Mouse (Mus musculus) left cerebral cortex, postnatal 10 days (tissue): Measurements from ENCODE around the gene Zbtb20. TPM values are rescaled to one million over a fixed set of nuclear protein-coding genes. Genes with fewer than 3 reads are reported as not detected.

Source experiments
- DNase-seq, 2 experiments: peaks; one replicate each; pipeline ENCODE4 v3.0.0; 2021 to 2022; ENCODE audit warnings: low spot score in 2 of 2, mixed read lengths in 1 of 2; ENCODE audit errors: extremely low spot score in 1 of 2
- intact Hi-C: fragments of 180-260 bp; cut with DNase I; formaldehyde crosslinking; loops from one replicate; pipeline ENCODE4 v1.15.1; 2025
- total RNA-seq, 2 experiments: library from RNA; stranded (reverse); gene quantifications; 2 replicates each; pipeline ENCODE4 v1.2.3; 2021

Gene Zbtb20
- total RNA-seq = 10 to 100 TPM; 41.7 to 50.4 TPM

DNA sequence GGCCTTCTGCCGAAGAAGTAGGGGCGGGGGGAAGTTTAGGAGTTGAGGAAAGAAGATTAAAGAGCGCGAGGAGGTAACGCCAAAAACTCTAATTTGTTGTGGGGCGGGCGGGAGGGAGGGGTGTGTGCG, at the start of gene Zbtb20:
TSS of gene Zbtb20 (plus strand) at position 30 of the 129 bp plus-strand sequence.
- intact Hi-C loops = no loop called here
- no peak for DNase-seq

DNA sequence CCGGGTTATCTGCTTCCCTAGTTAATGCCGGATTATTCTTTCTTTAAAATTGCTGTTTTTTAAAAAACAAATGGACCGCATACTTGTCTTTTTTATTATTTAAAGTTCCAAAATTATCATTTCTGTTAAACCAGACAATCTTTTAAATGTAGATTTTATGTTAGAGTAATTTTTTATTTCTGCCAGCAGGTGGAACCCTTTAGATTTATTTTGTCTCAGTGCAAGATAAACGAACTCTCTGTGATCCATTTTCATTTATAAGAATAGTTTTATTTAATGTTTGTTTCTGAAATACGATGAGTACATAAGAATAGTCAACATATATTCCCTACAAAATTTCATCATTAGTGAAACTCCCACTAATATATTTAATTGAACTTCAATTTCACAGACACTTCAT, 39.7 kb upstream of the Zbtb20 start:
- intact Hi-C loops = loop anchor here (5.0 kb wide), 1 partner anchor 76 kb away; no protein-coding TSS in a partner anchor

DNA sequence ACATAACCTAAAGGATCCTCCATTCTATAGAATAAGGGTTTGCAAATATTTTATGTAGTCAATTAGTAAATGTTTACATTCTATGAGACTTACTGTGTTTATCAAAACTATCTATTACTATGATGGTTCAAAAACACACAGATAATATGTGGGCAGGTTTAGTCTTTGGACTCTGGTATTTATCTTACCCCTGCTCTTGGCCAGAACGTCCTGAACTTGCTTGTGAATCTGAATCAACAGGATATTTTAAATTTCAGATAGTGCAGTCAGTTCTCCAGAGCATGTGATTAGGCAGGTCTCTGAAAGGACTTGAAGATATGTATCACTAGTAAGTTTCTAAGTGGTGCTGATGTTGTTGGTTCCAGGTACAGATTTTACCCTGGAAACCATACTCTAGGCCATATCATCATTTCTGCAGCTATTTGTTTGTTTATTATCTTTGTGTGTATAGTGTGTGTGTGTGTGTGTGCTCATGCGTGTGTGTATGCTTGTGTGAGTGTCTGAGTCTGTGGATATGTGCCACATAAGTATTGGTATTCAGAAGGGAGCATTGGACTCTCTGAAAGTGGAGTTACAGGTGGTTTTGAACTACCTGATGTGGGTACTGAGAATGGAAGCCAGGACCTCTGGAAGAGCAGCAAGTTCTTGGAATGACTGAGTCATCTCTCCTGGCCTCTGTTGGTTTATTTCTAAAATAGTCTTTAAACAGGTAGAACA, 39.1 kb upstream of the Zbtb20 start:
- DNase-seq = no peak
- intact Hi-C loops = loop anchor here (5.0 kb wide), 1 partner anchor 76 kb away; no protein-coding TSS in a partner anchor

More for the DNA sequence above, 39.7 kb upstream of the Zbtb20 start:
- no peak for DNase-seq

DNA sequence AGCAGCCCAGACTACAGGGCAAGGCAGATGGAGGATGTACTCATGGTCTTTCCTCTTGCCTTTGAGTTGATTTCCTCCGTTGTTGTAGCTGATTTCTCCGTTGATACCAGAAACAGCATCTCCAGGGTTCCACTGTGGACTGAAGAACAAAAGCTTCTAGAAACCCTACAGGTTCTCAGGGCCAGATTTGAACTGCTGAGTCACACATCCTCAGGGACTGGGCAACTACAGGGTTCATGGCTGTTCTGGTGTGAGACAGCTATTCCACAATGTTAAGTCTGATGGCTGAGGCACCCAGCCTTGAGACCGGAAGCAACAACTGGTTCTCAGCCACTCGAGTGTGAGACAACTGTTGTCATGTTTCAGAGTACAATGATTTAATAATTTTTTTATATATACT, 37.5 kb upstream of the Zbtb20 start:
- no peak for DNase-seq
- intact Hi-C loops = loop anchor here (5.0 kb wide), 1 partner anchor 74 kb away; no protein-coding TSS in a partner anchor

DNA sequence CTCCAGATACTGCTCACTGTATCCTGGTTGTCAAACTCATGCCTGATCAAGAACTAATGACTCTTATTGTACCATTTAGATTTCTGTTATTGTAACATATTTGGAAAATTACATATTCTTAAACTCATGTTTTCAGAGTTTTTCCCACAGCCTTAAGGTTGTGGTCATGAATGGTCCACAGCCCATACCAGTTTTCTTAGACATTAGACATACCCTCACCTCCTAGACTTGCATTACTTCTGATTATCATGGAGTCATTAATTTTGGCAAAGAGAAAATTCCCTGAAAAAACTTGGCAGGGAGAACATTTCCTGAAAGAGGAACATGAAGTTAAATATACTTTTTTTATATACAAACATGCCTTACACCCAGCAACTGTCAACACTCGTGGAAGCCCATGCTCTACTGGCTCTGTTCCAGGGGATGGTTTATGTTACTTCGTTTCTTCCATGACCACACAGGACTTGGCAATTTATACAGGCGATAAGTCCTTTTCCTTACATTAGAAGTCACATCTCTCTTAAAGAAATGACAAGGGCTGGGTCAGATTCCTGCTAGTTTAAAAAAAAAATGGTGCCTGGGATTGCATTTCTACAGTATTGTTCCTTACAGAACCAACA, 18.0 kb upstream of the Zbtb20 start:
- intact Hi-C loops = no loop called here
- DNase-seq = no peak

DNA sequence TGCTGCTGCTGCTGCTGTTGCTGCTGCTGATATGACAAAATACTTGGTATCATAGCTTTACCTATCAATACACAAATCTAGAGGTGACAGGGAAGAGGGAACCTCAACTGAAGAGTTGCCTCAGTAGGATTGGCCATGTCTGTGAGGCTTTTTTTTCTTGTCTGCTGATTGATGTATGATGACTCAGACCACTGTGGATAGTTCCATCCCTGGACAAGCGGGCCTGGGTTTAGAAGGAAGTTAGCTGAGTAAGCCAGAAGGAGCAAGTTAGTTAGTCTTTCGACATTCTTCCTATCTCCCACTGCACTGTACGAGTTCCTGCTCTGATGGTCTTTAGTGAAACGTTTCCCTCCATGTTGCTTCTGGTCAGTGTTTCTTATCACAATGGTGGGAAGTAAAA, 16.4 kb upstream of the Zbtb20 start:
- DNase-seq = no peak
- intact Hi-C loops = no loop called here

DNA sequence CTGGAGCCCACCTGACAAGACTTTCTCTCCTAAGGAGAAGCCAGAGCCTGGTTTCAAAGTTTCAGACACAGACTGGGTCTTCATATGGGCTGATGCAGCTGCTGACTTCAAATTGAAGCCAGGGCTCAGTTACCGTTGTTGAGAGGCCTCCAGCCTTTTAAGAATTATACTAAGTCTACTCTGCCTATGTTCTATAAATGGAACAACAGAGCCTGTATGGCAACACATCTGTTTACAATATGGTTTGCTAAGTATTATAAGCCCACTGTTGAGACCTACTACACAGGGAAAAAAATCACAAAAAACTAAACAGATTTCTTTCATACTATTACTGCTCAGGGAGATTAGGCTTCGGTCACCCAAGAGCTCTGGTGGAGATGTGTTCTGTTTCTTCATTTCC, 12.4 kb upstream of the Zbtb20 start:
- DNase-seq = no peak
- intact Hi-C loops = no loop called here

DNA sequence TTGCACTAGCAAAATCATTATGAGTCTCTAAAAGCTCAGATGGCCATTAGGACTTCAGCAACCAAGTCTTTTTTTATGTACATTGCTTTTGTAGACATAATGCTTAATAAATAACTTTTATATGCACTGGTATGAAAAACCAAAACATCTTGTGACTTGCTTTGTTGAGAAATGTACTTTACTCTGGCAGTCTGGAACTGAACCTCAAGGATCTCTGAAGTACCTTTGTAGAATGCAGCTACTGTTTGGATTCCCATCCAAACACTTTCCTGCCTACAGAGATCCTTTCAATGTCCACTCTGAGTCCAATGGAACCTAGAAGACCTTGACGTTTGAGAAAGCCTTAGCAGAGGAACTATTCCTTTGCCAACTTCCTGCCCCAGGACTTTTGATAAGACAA, 9.6 kb upstream of the Zbtb20 start:
- DNase-seq = no peak
- intact Hi-C loops = no loop called here

DNA sequence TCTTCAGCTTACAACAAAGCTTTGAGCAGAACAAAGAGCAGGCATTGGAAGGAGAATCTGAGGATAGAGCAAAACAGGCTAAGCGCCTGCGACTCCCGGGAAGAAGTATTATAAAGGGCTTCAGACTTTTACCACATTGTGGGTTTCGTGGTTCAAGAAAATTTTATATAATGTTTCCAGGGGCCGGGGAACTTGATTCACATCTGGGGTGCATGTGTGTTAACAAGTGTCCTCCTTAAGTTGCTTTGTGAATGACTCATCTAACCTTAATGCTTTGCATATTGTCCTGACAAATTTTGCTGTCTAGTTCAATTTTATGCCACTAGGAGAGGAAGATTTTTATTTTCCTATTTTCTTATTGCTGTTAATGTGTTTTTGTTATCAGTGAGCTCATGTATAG, 3.6 kb upstream of the Zbtb20 start:
- intact Hi-C loops = no loop called here

DNA sequence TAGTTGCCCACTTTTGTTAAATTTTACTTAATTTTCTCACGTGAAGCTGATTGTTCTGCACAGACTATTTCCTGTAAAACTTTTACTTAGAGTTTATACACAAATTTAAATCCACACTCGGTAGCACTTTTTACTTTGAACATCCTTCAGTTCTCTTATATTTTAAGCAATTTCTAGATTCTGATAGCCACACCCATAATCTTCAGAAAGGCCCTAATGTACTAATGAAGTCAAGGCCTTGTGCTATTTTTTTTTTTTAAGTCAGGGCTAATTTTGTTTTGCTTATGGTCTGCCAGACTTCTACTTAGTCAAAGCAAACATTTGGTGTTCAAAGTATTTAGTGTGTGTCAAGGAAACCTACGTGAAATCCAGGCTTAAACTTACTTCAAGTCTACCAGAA, 1.7 kb upstream of the Zbtb20 start:
- intact Hi-C loops = no loop called here
- DNase-seq = no peak

More for the DNA sequence above, 3.6 kb upstream of the Zbtb20 start:
- no peak for DNase-seq

DNA sequence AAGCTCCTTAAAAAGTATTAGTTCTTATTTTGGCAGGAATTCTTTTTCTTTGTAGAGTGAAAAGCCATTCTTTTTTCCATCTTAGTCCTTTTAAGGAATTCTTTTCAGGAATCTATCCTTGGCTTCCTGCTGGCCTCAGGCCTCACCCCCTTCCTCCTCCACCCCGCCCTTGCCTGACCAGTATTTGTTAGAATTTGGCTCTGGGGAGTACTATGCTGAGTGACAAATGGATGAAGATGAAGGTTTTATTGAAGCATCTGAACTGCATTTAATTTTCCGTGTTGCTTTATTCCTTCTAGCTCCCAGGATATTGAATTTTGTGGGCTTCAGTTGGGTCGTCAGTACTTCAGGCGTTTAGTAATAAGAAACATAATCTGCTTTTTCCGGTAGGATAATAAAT, 1.2 kb upstream of the Zbtb20 start:
- peak in 1 of 2 experiments; percentile 68 for DNase-seq
- intact Hi-C loops = no loop called here

DNA sequence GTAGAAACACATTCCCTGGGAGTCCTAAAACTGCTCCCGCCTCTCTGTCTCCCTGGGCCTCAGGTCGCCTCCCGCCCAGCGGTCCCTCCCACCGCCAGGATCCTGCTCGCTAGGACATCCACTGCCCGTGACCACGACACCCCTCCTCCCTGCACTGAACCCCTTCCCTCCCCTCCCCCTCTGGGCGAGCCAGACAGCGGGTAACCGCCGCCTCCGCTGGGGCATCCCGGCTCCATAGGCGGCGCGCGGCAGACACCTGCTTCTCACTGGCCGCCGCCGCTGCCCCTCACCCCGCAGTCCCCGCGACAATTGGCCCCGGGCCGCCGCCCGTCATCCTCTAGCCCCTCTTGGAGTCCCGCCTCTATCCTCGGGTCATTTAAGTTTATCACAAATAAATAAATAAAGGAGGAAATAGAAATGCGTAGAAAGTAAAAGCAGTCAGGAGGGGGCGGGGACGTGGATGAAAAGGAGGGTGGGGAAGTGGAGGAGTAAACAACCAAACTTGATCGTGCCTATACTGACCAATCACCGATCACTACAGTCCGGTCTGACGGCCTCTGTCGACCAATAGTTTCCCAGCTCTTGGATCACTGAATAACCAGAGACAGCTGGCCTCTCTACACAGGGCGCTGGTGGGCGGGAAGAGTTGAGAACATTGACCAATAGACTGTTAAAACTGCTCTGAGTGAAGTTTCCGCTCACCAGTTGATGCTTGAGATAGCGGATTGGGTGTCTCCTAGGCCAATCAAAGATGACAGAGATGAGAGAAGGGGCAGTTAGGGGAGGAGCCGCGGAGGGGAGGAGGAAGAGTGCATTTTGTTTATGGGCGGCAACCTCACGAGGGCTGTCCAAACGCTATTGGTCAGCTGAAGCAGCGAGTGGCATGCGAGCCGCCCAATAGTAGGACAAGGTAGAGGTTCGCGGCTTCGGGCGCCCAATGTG, 500 bp upstream of the Zbtb20 start:
- intact Hi-C loops = no loop called here
- peak; percentile 99 to 100 for DNase-seq

DNA sequence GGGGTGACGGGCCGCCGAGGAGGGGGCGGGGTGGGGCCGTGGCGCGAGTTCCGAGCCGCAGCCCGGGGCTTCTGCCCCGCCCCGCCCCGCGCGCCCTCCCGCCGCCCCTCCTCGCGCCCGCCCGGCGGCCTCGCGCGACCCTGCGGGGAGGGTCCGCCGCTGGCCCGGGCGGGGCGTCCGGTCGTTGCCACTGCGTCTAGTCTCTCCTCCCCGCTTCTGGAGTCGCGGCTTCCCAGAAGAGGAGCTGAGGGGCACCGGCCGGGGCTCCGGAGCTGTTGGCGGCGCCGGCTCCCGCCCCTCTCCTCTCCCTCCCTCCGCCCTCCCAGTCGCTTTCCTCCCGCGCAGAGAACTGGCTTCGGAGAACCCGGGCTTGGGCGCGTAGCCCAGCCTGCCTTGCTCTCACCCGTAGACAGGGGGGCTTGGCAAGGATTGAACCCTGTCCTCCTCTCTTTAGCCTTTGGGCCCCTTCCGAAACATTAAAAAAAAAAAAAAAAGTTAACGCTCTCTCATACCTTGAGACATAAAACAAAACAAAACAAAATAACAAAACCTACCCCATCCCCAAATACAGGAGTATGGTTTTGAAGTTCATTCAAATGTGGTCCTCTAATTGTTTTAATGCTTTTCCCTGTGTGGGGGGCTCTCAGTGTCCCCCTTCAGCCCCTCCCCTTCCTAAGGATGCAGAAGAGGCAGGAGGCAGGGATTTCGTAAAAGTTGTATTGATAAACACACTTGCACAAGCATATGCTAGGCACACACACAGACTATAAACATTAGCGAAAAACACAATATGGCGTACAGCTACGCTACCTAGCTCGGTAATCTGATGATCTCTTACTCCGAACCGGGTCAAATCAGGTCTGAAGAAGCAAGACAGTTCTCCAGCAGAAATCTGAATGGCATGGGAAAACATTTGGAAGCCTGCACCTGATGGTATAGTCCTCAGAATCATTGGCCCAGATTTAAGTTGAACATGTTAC, 630 bp downstream of the Zbtb20 start:
- DNase-seq = peak; percentile 38 to 89
- intact Hi-C loops = no loop called here

DNA sequence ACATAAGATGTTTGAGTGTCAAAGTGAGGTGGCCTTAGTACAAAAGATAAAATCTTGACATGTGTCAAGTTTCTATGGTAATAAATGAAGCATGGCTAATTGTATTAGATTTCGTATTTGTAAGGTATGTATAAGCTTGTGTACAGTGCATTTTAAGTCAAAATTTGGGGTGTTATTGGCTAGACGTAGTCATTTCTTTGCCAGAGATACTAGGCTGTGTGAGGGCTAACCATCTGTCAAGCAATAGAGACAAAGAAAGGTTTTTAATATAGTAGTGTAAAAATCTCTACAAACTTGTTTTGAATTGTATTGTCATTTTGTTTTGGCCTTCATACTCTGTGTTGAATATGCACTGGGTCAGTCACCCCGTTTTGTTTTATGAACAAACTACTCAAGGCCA, 4.4 kb downstream of the Zbtb20 start:
- intact Hi-C loops = no loop called here
- no peak for DNase-seq

DNA sequence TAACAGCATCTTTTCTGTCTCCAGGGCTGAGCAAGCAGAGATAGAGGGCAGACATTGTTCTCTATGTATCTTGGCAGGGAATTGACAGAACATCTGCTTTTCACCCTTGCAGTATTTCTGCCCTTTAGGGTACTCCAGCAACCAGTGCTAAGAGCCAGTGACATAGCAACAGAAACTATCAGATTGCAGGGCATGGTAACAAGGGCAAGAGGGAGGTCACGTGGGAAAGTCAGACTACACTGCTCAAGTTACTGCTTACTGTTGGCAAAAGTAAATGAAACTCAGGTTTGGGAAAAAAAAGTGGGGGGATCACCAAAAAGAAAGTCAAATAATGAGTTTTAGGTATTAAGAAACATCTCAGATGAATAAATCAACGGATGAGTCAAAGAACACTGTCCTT, 9.9 kb downstream of the Zbtb20 start:
- intact Hi-C loops = no loop called here

DNA sequence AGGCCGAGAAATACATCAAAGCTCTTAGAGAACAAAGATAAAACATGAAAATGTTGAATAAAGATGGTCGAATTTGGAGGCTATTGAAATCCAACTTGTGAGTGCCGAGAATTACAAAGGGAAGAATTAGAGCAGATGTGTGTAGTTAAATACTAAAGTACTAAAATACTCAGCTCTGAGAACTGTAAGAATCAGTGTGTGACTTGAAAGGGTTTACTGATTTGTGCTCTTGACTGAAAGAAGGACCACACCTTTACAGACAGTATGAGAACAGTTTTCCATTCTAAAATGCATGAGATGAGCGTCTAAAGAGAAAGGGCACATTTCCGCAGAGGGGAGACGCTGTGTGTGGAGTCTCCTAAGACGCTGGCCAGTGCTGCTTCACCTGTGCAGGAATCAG, 10.3 kb downstream of the Zbtb20 start:
- intact Hi-C loops = no loop called here
- DNase-seq = no peak

More for the DNA sequence above, 9.9 kb downstream of the Zbtb20 start:
- DNase-seq = no peak

DNA sequence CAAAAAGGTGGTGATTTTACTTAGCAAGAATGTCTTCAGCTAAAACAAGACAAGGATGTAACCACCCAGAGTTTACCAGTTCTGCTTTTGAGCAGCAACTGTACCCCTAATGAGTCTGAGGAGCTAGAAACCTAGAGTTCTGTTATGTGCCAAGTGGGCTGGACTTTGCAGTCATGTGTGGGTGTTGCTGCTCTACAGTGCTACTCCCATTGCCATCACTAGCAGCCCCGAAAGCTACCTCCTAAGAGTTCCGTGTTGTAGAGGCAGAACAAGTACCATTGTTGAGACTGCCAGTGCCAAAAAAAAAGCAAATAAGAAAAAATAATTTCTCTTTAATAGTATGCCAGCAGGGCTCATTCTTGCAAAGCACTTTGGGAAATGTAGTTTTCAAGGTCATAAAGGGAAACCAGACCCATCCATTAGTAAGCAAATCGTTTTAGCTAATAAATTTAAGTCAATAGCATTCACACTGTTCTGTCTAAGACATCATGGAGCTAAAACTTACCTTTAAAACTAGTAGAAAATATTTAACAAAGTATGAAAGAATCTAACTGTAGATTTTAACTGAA, 21.5 kb downstream of the Zbtb20 start:
- no peak for DNase-seq

DNA sequence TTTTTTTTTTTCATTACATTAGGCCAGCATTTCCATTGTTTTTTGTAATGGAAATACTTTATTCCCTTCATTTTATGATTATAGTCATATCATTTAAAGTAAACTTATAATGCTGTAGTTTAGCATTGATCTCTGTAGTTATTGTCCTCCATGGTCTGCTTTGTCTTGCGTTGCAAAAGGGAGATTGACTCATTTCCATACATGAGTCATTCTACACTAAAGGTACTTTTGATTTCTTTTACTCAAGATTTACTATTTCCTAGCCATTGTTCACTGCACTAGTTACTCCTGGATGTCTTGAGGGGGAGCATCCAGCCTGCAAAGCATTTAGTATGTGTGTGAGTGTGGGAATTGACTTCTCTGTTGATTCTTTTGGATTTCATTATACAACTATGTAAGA, 24.6 kb downstream of the Zbtb20 start:
- intact Hi-C loops = no loop called here
- no peak for DNase-seq

More for the DNA sequence above, 21.5 kb downstream of the Zbtb20 start:
- intact Hi-C loops = no loop called here
